In genomic region chr10:76961790-76962489, GRCm38 (mm10) we compare ENCODE assay signal across 8 mouse cellular contexts. TPM values are rescaled to one million over a fixed set of nuclear protein-coding genes. Genes with fewer than 3 reads are reported as not detected.
DNase-seq lines count a peak whose midpoint lies in the region; ATAC-seq and TF ChIP-seq lines count a peak whose summit lies in the region.

Gene Pcbp3 (minus strand): TSS chr10:76961887.

- 2% methylated on average over 60 of the region's 62 CpGs for WGBS in lung, embryonic 14.5 days
- 1% methylated on average over 62 of the region's 62 CpGs for WGBS in olfactory bulb, adult 2 months

- no peaks in the 10 kb centered on the region for H3K36me3 ChIP-seq in lung, embryonic 14.5 days (ENCODE audit: insufficient read depth)

- peak within 1 kb of the TSS; percentile 67 for H3K9ac ChIP-seq in lung, embryonic 14.5 days

- H3K4me2 ChIP-seq in lung, embryonic 14.5 days: peak within 1 kb of the TSS; percentile 99

- H3K9me3 ChIP-seq in lung, embryonic 14.5 days (ENCODE audit: low read depth, low read length): no peaks in the 10 kb centered on the region

- peak; percentile 100 for DNase-seq in NIH3T3 (ENCODE audit: low read depth)
- DNase-seq in cerebellum, adult 9-11 months: peak; percentile 100
- peak; percentile 98 for DNase-seq in layer of hippocampus, adult 8-10 months (ENCODE audit: low spot score in 2 of 2)
- DNase-seq in lung, embryonic 14.5 days: peak; percentile 99
- peak; percentile 97 for DNase-seq in thymus, adult 18-20 months

- no peaks in the 10 kb centered on the region for H3K27me3 ChIP-seq in lung, embryonic 14.5 days (ENCODE audit: insufficient read depth, low read length)

- no peak for TF ChIP-seq CTCF in lung, embryonic 14.5 days (IDR thresholded peaks at IDR 0.05; ENCODE audit: low read depth)
- TF ChIP-seq CTCF in olfactory bulb, adult 2 months (IDR thresholded peaks at IDR 0.05; ENCODE audit: insufficient read depth, low read depth, low read length): no peak

- H3K4me3 ChIP-seq in lung, embryonic 14.5 days (ENCODE audit: low read depth, low read length): peak within 1 kb of the TSS; percentile 57
- H3K4me3 ChIP-seq in olfactory bulb, adult 2 months (ENCODE audit: insufficient read depth, low read depth, low read length): peak within 1 kb of the TSS; percentile 95

- peak; percentile 94 for TF ChIP-seq POLR2A in olfactory bulb, adult 2 months (IDR thresholded peaks at IDR 0.05; ENCODE audit: insufficient read depth, low read depth, low read length)

- H3K27ac ChIP-seq in lung, embryonic 14.5 days (ENCODE audit: low read depth): peak within 1 kb of the TSS; percentile 20; the same call in 1 of the 2 replicates
- peak within 1 kb of the TSS; percentile 88 for H3K27ac ChIP-seq in olfactory bulb, adult 2 months (ENCODE audit: insufficient read depth, low read depth, low read length)

- H3K4me1 ChIP-seq in lung, embryonic 14.5 days (ENCODE audit: insufficient read depth): peaks cover 15% of the 10 kb centered on the region
- H3K4me1 ChIP-seq in olfactory bulb, adult 2 months (ENCODE audit: control insufficient read depth, insufficient read depth, low read length): peaks cover 37% of the 10 kb centered on the region

- peak; percentile 97 for ATAC-seq in frontal cortex, adult (ENCODE audit: low TSS enrichment)
- ATAC-seq in hematopoietic stem cell, adult 5-6 weeks (replicated peaks in 1 of 2; ENCODE audit: insufficient read depth in 1 of 2, low FRiP score in 2 of 2, low TSS enrichment in 1 of 2, low read depth in 1 of 2, poor library complexity in 2 of 2, severe bottlenecking in 2 of 2): peak; percentile 95 to 97
- ATAC-seq in lung, embryonic 14.5 days (ENCODE audit: insufficient read depth): peak; percentile 98

RNA-seq across cellular contexts. Expression of gene Pcbp3, which starts in this region (rescaled TPM):
- 10.3 and 11.8 TPM in 2 replicates for total RNA-seq in hematopoietic stem cell, adult 5-6 weeks (2017)
- total RNA-seq in layer of hippocampus, adult 8-10 months (2022): 10 to 100 TPM; 58.1 to 68.9 (median 61.3) TPM
- 15.9 and 16.1 TPM in 2 replicates for polyA plus RNA-seq in lung, embryonic 14.5 days (2014; fragmentation: Nextera tagmentation; extraction: Ambion mirVana)
- polyA plus RNA-seq in olfactory bulb, adult 2 months (2012; ENCODE audit: insufficient read depth, insufficient read length, low replicate concordance, missing spikeins): not detected in 2 replicates

Comparison
In these comparisons a context has a peak if more than half of its experiments do, and no peak if none do; other contexts are left out.
1. Peak in every context shown above with its lines: DNase-seq, ATAC-seq, H3K4me3 ChIP-seq and H3K27ac ChIP-seq.